Mouse (Mus musculus) bone marrow macrophage, adult 2 months (primary cell): ENCODE results near the gene Esyt3. TPM values are rescaled to one million over a fixed set of nuclear protein-coding genes. Genes with fewer than 3 reads are reported as not detected.

Source experiments
- H3K27ac ChIP-seq: 2 replicates; pipeline ENCODE4 v1.5.1; 2012; ENCODE audit warnings: low read depth, low read length; ENCODE audit not compliant: insufficient read depth
- H3K4me1 ChIP-seq: 2 replicates; pipeline ENCODE4 v1.6.1; 2012; ENCODE audit warnings: low read length; ENCODE audit not compliant: control insufficient read depth, insufficient read depth
- H3K4me3 ChIP-seq: 2 replicates; pipeline ENCODE4 v1.5.1; 2012; ENCODE audit warnings: mild to moderate bottlenecking, low read length, moderate library complexity; ENCODE audit not compliant: insufficient read depth
- CTCF ChIP-seq: IDR thresholded peaks from 2 replicates; pipeline ENCODE4 v1.5.1; 2012; ENCODE audit warnings: low read depth, mild to moderate bottlenecking, low read length, moderate library complexity
- POLR2A ChIP-seq: IDR thresholded peaks from 2 replicates; pipeline ENCODE4 v1.6.1; 2012; ENCODE audit warnings: mild to moderate bottlenecking, low read depth, low read length, borderline replicate concordance
- polyA plus RNA-seq: library from polyadenylated mRNA; stranded (reverse); fragments of >200 nt; gene quantifications from 2 replicates; pipeline ENCODE4 v1.2.4, GENCODE M21; 2012; ENCODE audit not compliant: missing spikeins, insufficient read depth, insufficient read length

Gene Esyt3
- polyA plus RNA-seq, 1 experiment = not detected

DNA sequence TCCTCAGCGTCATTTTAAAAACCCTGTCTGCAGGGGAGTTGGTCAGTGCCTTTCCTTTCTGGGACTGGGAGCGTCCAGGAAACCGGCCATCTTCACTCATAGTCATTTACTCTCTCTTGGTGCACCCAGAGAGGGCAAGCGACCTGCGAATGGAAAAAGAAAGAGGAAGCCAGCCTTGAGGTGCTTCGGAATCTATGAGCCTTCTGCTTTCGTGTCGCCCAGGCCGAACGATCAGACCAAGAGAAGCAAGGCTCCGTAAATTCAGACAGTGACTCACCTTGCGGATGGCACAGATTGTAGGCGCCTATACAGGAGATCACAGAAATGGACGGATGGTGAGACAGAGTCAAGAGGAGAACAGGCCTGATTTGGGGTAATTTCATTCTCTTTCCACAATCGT lies 655 bp upstream of the Esyt3 start:
- Histone ChIP-seq H3K4me3 (peak overlapping the region; percentile 46; the same call in 1 of the 2 replicates), H3K27ac (no peak overlapping the region), H3K4me1 (peaks cover 4% of the 10 kb centered on the region; the same call in 1 of the 2 replicates)
- TF ChIP-seq POLR2A (no peak), CTCF (no peak)

DNA sequence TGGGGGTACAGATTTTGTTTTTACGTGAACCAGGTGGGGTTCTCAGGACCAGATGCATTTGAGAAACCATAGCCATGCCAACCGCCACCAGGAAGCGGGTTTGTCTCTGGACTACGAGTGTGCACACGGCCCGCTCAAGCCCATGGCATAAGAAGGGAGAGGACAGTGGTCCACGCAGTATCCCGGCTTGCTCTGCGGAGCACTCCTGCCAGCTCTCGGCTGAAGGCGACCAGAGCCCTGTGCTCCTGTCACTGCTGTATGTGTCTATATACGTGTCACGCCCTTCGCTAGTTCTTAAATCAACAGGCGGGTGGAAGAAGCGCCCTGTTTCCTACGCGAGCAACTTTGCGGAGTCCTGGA lies 816 bp downstream of the Esyt3 start:
- no peak overlapping the region for H3K27ac ChIP-seq
- peaks cover 12% of the 10 kb centered on the region for H3K4me1 ChIP-seq
- TF ChIP-seq POLR2A (no peak), CTCF (no peak)
- peak overlapping the region; percentile 46 for H3K4me3 ChIP-seq

DNA sequence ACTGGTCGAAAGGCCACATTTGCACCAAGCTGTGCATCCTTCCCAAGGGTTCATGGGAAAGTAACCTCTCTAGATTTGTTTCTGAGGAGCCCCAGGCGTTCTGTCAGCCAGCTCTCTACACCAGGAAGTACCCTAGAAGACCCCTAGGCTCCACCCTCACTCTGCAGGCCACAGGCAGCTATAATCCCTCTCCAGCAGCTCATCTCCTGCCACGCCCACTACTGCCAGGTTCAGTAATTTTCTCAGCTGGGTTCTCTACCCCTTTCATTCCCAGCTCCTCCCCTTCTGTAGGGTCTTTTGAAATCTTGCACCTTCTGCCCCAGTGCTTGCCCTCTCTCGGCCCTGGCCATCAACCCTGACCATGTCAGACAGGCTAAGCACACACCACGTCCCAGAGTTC lies 2.4 kb downstream of the Esyt3 start:
- Histone ChIP-seq H3K4me1 (peaks cover 12% of the 10 kb centered on the region), H3K4me3 (no peak overlapping the region), H3K27ac (no peak overlapping the region)
- TF ChIP-seq POLR2A (no peak), CTCF (no peak)

DNA sequence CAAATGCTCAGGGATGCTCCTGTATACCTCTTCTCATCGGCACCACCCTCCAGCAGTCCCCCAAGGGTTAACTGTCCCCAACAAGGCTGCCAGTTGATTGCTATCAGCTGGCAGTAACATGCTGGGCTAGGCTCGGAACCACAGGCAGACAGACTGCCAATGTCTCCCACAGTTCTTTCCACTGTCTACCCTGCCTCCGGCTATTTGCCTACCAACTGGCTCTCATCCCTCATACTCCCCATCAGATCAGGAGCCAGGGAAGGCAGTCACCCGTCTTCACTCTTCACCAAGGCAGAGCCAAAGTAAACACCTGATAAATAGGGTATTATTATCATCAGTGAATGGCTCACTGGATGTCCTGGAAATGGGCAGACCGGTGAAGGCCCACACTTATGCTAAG lies 3.6 kb downstream of the Esyt3 start:
- H3K4me3 ChIP-seq = no peak overlapping the region
- TF ChIP-seq CTCF (no peak), POLR2A (no peak)
- H3K27ac ChIP-seq = no peak overlapping the region
- H3K4me1 ChIP-seq = peaks cover 12% of the 10 kb centered on the region

DNA sequence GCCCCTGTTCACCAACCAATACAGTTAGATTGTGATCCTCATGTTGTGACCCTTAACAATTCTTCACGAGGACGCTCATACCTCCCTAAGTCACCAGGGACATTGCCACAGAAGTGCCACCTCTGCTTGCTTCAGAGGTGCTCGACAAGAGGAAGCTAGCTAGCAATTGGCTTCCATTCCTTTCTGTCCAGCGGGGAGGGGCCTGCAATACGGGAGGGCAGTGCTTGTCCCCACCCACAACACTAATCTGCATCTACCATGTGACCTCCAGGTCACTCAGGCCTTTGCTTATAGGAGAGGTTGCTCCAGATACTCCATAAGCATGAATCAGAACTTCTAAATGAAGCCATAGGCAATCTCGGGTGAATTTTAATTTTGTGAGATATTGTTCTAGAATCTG lies 5.0 kb downstream of the Esyt3 start:
- no peak for TF ChIP-seq CTCF
- TF ChIP-seq POLR2A = no peak
- no peak overlapping the region for H3K27ac ChIP-seq
- peaks cover 9% of the 10 kb centered on the region for H3K4me1 ChIP-seq
- no peak overlapping the region for H3K4me3 ChIP-seq

DNA sequence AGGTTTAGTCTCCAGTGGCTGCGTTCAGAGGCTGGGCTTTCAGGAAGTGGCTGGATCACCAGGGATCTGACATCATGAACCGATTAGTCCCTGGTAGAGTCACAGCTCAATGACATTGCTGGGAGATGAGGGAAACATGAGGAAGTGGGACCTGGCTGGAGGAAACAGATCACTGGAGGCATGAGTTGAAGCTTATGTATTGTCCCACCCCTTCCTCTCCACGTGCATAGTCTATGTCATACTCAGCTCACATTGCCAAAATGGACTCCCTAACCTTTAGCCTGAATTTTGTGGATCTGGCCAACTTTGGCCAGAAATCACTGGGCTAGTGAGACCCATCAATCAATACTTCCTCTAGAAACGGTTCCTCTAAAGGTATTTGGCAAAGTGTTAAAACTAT lies 5.4 kb downstream of the Esyt3 start:
- Histone ChIP-seq H3K27ac (no peak overlapping the region), H3K4me1 (peaks cover 8% of the 10 kb centered on the region), H3K4me3 (no peak overlapping the region)
- TF ChIP-seq POLR2A = no peak
- TF ChIP-seq CTCF = no peak

DNA sequence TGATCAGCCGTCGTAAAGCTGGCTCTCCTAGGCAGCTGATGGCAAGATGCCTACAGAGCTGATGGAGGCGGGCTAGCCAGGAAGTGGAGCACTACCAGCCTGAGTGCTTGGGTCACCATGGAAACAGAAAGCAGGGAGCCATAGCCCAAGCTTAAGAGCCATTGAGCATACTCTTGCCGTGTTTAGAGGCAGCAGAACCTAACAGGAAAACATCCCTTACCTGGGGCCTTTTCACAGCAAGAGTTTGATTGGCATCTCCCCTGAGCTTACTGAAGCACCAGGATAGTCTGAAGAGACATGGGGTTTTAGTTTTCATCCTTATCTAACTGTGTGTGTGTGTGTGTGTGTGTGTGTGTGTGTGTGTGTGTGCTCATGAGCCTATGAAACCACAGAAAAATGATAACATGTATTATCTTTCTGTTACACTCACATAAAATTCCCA lies 13.0 kb downstream of the Esyt3 start:
- Histone ChIP-seq H3K27ac (no peak overlapping the region), H3K4me1 (no peaks in the 10 kb centered on the region), H3K4me3 (no peak overlapping the region)
- TF ChIP-seq CTCF = no peak

DNA sequence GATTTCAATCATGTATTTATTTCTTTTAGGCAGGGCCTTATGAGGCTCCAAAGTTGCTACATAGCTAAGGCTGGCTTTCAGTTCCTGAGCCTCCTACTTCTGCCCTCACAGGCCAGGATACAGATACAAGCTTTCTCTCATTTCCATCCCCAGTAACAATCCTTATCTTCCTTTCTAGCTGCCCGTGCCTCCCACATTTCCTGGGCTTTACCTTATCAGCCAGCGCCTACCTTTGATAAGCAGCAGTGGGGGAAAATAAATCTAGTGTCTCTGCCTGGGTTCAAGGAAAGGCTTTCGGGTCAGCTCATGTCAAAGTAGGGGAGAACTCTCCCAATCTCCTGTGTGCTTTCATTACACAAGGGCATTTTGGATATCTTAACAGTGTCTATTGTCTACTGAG lies 16.8 kb downstream of the Esyt3 start:
- Histone ChIP-seq H3K4me1 (no peaks in the 10 kb centered on the region), H3K27ac (no peak overlapping the region), H3K4me3 (no peak overlapping the region)
- no peak for TF ChIP-seq POLR2A
- TF ChIP-seq CTCF = no peak

DNA sequence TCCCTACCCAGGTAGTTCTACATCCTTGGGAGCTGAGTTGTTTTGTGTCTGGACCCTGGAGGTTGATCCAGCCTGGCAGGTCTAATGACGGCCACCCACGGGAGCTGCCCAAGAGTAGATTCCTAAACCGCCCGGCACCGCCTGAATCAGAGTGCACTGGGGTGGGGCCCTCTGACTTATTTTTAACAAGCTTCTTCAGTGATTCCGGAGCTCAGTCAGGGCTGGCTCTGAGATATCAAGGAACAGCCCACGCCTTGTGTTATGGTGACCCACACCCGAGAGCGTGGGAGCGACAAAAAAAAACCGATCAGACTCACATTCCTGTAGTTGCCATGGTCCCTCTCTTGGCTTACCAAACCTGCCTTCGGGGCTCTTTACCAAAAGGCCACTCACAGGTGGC lies 18.2 kb downstream of the Esyt3 start:
- Histone ChIP-seq H3K4me1 (no peaks in the 10 kb centered on the region), H3K27ac (no peak overlapping the region), H3K4me3 (no peak overlapping the region)
- TF ChIP-seq CTCF = no peak
- no peak for TF ChIP-seq POLR2A

DNA sequence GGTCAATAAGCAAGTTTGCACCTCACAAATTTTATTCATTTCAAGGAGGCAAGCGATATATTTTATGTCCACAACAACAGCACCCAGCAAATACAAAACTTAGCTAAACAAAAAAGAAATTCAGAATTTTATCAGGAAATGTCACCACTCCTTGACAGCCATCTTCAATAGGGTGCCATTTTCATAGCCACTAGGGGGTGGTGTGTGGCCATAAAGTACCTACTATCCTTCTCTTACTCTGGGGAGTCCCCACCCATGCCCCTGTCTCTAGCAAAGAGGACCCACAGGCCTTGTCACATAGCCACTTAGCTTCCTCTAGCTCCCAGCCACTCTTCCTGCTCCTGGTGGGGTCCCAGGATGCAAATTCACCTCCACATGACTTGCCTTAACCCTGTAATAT lies 19.2 kb downstream of the Esyt3 start:
- no peaks in the 10 kb centered on the region for H3K4me1 ChIP-seq
- H3K4me3 ChIP-seq = no peak overlapping the region
- no peak for TF ChIP-seq CTCF
- no peak for TF ChIP-seq POLR2A
- no peak overlapping the region for H3K27ac ChIP-seq

DNA sequence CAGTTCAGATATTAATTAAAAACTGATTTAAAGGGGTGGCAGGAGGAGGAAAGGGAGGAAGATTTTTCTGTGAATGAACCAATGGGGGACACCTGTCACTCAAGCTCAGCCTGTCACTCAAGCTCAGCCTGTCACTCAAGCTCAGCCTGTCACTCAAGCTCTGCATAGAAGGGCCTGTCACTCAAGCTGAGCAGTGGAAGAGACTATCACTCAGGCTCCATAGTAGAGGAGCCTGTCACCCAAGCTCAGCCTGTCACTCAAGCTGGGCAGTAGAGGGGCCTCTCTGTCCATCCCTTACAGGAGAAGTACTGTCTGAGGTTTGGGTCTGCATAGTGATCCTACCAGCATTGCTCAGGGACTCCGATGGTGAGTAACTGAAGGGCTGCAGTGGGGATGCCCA lies 20.1 kb downstream of the Esyt3 start:
- Histone ChIP-seq H3K27ac (no peak overlapping the region), H3K4me1 (no peaks in the 10 kb centered on the region), H3K4me3 (no peak overlapping the region)
- no peak for TF ChIP-seq CTCF
- no peak for TF ChIP-seq POLR2A
